8 mouse cellular contexts compared by ENCODE assay signal in the genomic region with DNA sequence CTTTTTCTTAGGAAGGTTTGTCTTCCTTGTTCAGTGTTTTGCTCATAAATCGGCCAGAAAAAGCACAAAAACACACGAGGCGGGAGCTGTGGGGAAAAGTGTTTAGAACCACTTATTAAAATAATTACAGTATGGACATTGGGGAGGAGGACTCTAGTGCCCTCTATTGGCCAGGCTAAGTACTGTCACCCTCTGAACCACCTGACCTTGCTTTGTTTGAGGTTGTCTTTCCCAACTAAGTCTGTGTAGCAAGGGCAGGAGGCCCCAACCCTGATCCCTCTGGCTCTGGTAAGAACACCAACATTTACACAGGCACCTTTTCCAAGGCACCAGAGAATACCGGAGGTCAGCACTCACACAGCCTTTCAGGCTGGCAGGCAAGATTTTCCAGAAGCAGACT. TPM values are rescaled to one million over a fixed set of nuclear protein-coding genes. Genes with fewer than 3 reads are reported as not detected.
A peak's percentile ranks its signal among the peaks of the same experiment; 100 is the strongest.
DNase-seq lines count a peak whose midpoint lies in the region; ATAC-seq lines count a peak whose summit lies in the region.

No protein-coding gene starts in this region.

- no peak for ATAC-seq in kidney, embryonic 14.5 days (ENCODE audit: low FRiP score, low TSS enrichment)

- H3K4me1 ChIP-seq in kidney, embryonic 14.5 days (ENCODE audit: control insufficient read depth, insufficient read depth, low read length): 0 out of 2 replicates have a peak, but pooled peaks cover 3% of the 10 kb centered on the region

- no peaks in the 10 kb centered on the region for H3K36me3 ChIP-seq in kidney, embryonic 14.5 days (ENCODE audit: control insufficient read depth, insufficient read depth, low read length)

- no peaks in the 10 kb centered on the region for H3K27me3 ChIP-seq in kidney, embryonic 14.5 days (ENCODE audit: control insufficient read depth, insufficient read depth, low read length)

- no peaks in the 10 kb centered on the region for H3K9me3 ChIP-seq in kidney, embryonic 14.5 days (ENCODE audit: control insufficient read depth, low read length)

- no peak overlapping the region for H3K27ac ChIP-seq in kidney, embryonic 14.5 days (ENCODE audit: low read depth, low read length)

- WGBS in kidney, embryonic 14.5 days: 73% methylated on average over 4 of the region's 4 CpGs

- H3K4me2 ChIP-seq in kidney, embryonic 14.5 days (replicated peaks; ENCODE audit: low read depth, low read length): no peak overlapping the region

- H3K9ac ChIP-seq in kidney, embryonic 14.5 days (ENCODE audit: low read depth, low read length): no peak overlapping the region

- no peak overlapping the region for H3K4me3 ChIP-seq in kidney, embryonic 14.5 days (ENCODE audit: low read length)

- DNase-seq in kidney, adult 18-20 months: peak; percentile 61
- DNase-seq in ES-CJ7 (ENCODE audit: low read depth, low spot score): peak; percentile 70
- peak; percentile 8 for DNase-seq in c-Kit-negative CD71-positive TER-119-positive erythroid progenitor cells, embryonic 14.5 days (ENCODE audit: low read depth, low spot score)
- peak; percentile 79 for DNase-seq in induced T-regulatory cell, adult 2 months (ENCODE audit: low read depth)
- peak; percentile 58 for DNase-seq in lung, postnatal 14 days
- DNase-seq in thymus, postnatal 14 days: peak; percentile 54
- no peak for DNase-seq in left cerebral cortex, adult 8-10 months (ENCODE audit: low spot score in 2 of 2)

RNA-seq across cellular contexts. Expression of gene Cmtm8, which starts 28.6 kb away (rescaled TPM):
- polyA plus RNA-seq in kidney, embryonic 14.5 days (2014; fragmentation: Nextera tagmentation; extraction: Ambion mirVana): 36.0 and 43.0 TPM in 2 replicates
- total RNA-seq in left cerebral cortex, adult 8-10 months (2022): 1 to 10 TPM; 1.7 to 2.6 (median 2.2) TPM

RNA-seq across cellular contexts. Expression of gene Cmtm7, which starts 33.7 kb away (rescaled TPM):
- polyA plus RNA-seq in kidney, embryonic 14.5 days (2014; fragmentation: Nextera tagmentation; extraction: Ambion mirVana): 92.7 and 108 TPM in 2 replicates
- total RNA-seq in left cerebral cortex, adult 8-10 months (2022): 1 to 10 TPM; 2.7 to 6.4 (median 4.9) TPM

Comparison
In these comparisons a context has a peak if more than half of its experiments do, and no peak if none do; other contexts are left out.
1. DNase-seq: peak in kidney, adult 18-20 months (single experiment), ES-CJ7 (single experiment), c-Kit-negative CD71-positive TER-119-positive erythroid progenitor cells, embryonic 14.5 days (single experiment), induced T-regulatory cell, adult 2 months (single experiment), lung, postnatal 14 days (single experiment) and thymus, postnatal 14 days (single experiment); none in left cerebral cortex, adult 8-10 months (0 of 2).